Mouse (Mus musculus): ENCODE results near the gene Gabbr2.

The Gabbr2 gene

DNA sequence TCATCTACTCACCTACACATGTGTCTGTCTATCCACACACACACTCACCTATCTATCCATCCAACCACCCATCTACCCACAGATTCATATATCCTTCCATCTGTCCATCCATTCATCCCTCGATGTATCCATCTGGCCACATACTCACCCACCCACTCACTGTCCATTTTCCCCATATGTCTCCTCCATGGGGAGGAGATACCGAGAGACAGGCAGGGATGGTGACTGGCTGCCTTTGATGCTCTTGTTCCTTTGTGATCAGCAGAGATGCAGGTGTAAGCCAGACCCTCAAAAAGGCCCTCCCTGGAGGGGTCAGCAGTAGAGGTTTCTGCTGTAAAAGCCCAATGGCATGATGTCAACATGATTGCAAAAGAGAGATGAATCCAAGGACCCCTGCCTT is 221.0 kb downstream of the Gabbr2 start:
- no peak for DNase-seq (ENCODE audit: low read depth in 2 of 2, low spot score in 2 of 2)

DNA sequence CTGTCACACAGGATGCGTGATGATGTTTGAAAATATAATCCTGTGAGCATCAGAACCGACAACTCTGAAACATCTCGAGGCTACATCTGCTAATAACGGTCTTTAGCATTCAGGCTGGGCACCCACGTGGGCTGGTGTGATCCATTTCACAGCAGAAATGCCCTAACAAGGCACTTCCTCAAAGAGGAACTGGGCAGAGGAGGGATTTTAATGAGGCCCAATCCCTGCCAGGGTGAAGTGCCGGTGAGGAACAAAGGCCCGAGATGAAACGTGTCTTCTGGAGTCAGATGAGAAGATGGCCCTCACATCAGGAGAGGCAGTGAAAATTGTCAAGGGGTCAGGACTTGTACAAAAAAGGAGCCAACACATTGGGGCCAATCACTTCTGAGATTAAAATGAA is 221.6 kb downstream of the Gabbr2 start:
- DNase-seq (ENCODE audit: low read depth in 2 of 2, low spot score in 2 of 2) = no peak

DNA sequence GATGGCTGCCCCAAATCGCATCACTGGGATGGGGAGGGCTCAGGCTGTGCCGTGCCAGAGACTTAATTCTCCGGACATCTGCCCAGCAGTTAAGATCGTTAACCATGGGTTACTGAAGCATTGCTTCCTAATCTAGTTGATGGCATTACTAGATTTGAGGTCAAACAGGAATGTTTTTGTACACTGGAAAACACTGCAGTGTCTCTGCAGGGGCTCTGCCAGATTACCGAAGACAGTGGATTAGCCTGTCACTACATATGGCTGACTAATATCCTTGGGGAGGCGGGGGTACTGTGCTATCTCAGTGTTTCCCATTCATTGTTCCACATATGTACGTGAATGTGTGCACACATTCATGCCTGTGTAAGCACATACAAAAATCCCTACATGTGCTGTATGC is 225.3 kb downstream of the Gabbr2 start:
- DNase-seq (ENCODE audit: low read depth in 2 of 2, low spot score in 2 of 2) = no peak

DNA sequence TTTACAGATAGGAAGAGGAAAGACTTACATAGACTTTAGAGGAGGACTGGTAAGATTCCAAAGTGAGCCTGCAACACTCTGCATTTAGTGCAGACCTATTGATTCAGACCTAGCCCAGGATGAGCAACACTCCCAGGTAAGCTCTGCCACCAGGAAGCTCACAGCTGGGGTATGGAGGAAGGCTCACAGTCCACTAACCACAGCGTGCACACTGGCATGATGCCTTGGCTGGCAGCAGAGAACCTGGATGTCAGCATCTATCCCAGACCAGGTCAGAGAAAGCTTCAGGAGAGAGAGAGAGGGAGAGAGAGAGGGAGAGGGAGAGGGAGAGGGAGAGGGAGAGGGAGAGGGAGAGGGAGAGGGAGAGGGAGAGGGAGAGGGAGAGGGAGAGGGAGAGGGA is 231.8 kb downstream of the Gabbr2 start:
- no peak for DNase-seq (ENCODE audit: low read depth in 2 of 2, low spot score in 2 of 2)

DNA sequence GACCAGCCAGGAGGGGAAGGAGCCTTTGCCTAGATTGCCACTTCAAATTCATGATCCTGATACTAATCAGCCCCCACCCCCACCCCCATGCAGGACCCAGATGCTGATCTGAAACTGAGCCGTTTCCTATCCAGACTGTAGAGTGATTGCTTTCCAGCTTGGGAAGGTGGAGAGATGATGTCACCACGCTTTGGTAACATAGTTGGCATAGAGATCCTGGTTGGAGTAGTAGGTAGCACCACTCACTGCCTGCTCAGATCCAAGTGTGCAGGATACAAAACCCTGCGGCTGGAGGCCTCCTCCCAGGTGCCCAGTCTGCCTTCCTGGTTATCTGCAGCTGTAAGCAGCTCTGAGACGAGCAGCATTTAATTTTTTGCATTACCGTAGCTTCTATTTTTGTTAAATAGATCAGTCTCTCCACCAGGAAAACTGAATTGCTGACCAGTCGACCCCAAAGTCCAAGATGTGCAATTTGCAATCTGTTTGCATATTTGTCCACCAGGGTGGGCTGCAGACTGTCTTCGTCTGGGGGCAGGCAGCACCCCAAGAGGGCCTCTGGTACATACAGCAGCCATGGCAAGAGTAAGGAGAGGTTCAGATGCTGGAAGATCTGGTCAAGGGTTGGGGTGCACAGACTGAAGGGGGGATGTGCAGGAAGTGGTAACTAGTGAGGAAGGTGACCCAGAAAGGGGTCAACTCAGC is 233.2 kb downstream of the Gabbr2 start:
- no peak for DNase-seq (ENCODE audit: low read depth in 2 of 2, low spot score in 2 of 2)

DNA sequence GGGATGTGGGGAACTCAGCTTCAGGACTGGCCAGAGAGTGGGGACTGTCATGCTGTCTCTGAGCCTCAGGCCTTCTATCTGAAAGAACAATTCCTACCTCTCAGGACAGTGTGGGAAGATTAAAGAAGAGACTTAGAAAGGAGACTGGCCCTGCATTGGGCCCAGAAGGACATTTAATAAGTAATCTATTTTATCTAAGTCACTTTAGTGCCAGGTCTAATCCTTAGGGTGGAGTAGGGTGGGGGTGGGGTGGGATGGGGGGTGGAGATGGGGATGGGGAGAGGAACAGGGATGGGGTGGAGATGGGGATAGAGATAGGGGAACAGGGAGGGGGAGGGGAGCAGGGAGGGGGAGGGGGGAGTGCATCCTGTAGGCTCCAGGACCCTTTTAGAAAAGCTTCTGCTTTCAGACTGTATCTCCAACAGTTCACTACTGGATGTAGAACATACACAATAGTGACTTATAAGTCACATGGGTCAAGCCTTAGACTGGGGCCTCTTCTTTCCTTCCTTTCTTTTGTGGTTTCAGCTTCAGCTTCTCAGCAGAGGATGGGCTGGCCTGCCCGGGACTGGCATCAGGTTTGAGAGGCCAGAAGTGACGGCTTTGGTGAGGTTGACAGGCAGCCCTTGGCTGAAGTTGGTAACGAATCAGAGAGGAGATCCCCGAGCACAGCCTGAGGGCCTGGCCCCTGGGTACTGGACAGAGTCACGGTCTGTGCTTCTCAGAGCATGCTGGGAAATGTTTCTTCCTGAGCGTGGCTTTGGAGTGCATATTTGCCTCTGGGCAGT is 237.1 kb downstream of the Gabbr2 start:
- DNase-seq (ENCODE audit: low read depth in 2 of 2, low spot score in 2 of 2) = no peak

DNA sequence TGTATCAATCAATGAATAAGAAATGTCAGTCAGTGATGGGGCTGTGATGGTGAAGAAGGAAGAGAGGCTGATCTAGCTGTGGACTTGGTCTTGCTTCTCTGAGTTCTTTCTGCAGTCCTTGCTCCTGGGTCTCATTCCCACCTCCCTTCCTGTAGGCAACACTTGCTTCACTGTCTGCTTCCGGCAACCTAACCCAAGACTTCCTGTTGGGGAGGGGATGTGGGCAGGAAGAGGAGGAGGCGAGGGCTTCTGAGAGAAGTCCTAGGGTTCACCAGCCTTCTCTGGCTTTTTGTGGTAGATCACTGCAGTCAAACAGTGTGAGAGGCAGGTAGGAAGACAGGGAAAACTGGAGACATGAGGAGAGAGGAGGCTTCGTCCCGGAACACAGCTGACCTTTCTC is 239.4 kb downstream of the Gabbr2 start:
- DNase-seq (ENCODE audit: low read depth in 2 of 2, low spot score in 2 of 2) = no peak

DNA sequence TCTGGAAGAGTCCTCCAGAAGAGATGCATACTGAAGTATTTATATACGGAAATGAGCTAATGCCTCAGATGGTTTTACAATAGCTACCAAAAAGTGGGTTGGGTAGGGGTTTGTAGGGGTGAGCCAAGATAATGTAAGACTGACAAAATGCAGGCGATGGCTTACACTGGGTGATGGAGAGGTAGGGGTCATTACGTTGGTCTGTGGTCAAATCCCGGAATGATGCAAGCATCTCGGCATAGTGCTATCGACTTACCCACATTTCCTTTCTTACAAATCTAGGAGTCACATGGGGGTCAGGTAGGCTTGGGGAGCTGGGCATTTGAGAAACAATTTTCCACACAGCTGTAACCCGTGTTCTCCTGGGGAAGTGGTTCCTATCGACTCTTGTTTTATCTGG is 242.7 kb downstream of the Gabbr2 start:
- no peak for DNase-seq (ENCODE audit: low read depth in 2 of 2, low spot score in 2 of 2)

DNA sequence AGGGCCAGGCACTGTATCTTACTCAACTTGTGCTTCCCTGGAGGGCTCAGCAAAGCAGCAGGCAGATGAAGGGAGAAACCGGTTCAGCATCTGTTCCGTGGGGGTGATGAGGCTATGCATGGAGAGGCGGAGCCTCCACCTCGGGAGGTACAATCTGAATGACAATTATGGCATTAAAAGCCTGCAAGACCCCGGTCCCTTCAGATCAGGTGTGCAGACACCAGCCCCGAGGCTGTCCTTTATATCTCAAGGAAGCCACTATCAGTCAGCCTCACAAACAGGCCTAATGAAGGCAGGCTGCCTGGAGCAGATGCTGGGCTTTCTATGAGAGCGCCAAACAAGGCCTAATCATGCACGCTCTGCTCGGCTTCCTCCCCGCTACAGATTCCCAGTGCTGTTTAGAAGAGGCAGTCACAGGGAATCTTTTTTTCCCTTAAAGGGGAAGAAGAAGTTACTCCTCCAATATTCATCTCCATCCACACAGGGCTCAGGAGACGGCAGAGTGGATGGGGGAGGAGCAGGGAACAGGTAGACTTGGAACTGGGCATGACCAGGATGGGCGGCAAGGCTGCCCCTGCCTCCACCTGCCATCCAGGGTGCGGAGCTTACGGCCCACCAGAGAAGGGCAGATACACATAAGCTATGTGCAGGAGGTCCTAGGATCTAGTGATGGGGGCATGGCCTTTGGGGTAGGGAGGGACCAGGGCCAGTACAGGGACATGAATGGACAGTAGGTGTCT is 244.5 kb downstream of the Gabbr2 start:
- no peak for DNase-seq (ENCODE audit: low read depth in 2 of 2, low spot score in 2 of 2)

DNA sequence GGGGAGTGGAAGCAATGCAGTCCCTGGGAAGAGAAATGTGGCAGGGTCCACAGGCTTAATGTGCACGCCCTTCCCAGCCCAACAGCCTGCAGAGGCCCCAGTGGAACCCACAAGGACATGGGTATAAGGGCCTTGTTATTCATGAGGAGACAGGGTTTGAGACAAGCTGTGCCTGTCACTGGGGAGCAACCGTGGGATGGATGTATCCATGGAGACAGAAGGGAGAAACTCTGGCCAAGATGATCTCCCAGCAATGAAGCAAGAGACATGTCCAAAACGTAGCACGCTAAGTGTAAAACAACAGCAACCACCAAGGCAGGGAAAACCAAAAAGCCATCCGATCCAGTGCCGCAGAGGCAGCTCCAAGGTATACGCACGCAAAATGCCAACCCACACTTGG is 246.1 kb downstream of the Gabbr2 start:
- no peak for DNase-seq (ENCODE audit: low read depth in 2 of 2, low spot score in 2 of 2)

DNA sequence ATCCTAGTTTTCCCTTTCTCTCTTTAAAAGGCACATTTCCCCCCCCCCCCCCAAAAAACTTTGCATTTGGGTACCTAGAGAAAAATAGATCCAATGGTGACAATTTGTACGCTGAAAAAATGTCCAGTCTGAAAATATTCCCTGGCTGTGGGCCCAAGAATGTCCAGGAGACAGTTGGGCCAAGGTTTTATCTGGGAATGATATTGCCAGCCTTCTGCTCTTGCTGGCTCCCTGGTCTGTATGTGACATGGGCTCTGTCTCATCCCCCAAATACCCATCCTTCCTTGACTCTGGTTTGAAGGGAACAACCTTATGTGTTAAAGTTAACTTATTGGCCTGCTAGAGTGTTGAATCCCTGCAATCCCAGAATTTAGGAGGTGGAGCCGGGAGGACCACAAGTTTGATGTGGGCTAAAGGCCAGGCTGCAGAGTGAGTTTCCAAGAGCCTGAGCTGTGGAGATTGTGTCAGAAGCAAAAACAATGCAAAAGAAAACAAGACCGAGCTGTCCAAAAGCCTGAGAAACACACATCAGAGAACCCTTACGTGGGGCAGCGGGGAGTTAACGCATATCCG is 247.0 kb downstream of the Gabbr2 start:
- DNase-seq (ENCODE audit: low read depth in 2 of 2, low spot score in 2 of 2) = no peak

DNA sequence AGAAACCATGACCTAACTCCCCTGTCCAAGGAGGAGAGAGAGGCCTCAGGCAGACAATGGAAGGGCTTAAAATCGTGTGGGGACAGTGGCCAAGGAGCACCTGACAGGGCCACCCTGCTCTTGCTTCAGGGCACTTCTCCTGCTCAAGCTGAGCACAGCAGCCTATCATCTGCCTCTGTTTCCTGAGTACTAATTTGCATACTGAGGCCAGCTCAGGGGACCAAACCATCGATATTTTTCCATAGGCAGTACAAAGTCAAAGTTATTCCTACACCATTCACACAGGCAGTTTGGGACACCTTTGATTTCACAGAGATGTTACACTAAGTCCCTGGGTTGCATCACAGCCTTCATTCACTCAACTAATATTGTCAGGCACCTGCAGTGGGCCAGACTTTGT is 249.1 kb downstream of the Gabbr2 start:
- DNase-seq (ENCODE audit: low read depth in 2 of 2, low spot score in 2 of 2) = no peak

DNA sequence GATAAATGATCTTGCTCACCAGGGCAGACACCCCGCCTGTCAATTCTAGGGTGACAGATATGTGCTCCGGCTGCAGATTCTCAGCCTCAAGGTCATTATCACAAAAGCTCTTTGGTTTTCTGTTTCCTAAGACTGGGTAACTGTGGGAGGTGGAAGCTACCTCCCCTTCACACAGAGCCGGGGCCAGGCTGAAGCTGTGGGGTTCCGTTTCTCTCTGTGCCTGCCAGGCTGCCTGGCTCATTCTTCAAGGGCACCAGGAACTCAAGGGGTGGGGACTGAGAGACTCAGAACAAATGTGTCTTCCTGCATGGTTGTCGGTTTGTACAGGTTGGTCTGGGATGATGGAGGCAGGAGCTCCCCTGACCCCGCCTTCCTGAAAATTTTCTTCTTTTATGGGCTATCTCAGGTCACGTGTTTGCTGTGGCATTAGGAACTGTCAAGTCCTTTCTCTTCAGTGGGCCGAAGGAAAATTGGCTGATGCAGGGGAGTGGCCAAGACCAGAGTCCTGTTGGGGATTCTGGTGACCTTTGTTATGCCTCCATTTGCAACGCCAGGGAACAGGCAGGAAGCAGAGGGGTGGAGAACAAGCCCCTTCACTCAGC is 254.7 kb downstream of the Gabbr2 start:
- no peak for DNase-seq (ENCODE audit: low read depth in 2 of 2, low spot score in 2 of 2)

DNA sequence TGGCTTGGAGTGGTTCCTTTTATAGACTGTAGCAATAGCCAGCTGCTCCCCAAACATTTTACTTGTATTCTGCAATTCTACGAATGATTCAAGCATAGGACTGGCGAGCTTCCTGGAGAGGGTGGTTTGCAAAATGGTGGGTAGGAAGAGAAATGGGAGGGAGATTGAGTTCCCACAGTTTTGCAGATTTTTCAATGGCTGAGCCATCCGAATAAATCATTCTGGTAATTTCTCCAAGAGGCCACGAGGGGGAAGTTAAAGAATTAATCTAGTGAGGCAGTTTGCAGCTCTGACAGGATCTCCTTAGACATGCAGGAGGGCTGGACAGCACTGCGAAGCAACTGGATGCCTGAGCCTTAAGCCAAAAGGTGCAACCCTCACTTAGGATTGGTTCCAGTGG is 256.8 kb downstream of the Gabbr2 start:
- no peak for DNase-seq (ENCODE audit: low read depth in 2 of 2, low spot score in 2 of 2)

DNA sequence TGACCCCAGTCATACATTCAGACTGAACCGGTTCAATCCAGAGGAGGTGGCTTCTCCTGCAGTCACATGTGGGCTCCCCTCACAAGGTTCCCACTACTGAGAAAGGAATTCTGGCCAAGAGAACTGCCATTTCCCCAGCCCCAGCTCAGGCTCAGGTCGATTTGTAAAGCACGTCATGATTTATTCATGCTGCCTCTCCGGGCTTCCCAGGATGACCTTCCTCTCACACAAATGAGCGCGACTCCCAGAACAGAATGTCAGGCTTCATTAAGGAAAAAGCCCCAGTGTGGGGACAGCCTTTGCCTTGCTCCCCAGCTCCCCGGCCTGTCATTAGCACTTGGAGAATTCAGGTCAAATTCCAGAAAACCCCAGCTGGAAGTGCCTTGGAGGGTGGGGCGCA is 260.1 kb downstream of the Gabbr2 start:
- DNase-seq (ENCODE audit: low read depth in 2 of 2, low spot score in 2 of 2) = no peak

DNA sequence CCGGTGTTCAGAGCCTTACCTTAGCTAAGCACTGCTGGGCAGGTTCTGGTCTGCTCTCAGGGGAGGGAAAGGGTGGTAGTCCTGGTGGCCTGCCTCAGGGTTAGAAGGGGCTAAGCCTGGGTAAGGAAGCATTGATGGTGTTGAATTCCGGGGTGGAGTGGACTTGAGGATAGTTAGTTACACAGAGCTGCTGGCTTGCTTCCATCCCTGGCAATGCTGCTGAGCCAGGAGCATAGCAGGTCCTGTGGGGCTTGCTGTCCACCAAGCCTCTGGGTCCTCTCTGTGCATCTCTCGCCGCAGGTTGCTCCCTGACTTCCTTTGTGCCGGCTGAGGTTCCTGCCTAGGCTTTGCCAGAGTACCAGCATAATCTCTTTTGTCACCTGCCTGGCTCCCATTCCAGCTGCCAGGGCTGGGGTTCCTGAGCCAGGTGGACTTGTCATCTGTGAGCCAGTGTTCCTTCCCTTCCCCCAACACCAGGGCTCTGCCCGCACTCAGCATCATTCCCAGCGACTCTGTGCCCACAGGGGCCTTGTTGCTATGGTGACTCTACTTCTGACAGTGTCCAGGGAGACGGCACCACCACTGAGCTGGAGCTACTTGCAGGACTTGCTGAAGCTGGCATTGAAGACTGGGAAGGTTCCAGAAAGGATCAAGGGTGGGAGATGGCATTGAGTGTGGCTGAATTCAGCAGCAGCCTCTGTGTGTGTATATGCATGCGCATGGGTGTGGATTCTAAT is 262.2 kb downstream of the Gabbr2 start:
- no peak for DNase-seq (ENCODE audit: low read depth in 2 of 2, low spot score in 2 of 2)

DNA sequence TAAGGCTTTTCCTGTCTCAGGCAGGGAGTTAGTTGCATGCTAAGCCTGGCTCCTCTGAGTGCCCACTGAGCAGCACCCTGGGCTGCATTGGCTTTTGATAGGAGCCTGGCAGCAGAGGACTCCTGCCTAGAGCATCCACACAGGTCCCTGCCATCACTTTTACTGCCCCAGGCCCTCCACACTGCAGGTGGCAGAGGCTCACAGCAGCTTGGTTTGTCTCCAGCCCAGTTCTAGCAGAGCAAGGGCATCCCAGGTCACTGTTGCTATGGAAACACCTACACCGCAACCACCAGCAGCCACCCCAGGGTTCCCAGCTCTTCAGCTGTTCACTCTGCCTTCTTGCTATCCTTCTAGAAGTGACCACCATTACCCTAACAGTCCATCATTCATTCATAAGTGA is 263.4 kb downstream of the Gabbr2 start:
- no peak for DNase-seq (ENCODE audit: low read depth in 2 of 2, low spot score in 2 of 2)

DNA sequence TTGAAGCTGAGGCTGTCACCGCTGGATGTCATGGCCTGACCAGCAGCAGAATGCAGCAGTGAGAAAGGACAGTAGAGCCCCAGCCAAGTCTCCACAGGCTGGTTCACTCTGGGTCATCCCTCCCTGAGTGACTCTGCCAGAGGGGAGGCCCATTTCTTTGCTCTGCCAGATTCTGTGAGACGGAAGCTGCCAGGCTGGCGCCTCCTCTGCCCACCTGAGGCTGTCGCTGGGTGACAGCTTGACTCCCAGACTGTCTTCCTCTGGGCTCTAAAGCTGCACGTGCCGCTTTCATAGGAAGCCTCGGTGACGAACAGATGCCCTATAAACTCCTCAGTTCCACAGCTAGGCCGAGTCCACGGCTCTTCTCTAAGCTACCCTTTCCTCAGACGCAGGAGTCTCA is 264.5 kb downstream of the Gabbr2 start:
- no peak for DNase-seq (ENCODE audit: low read depth in 2 of 2, low spot score in 2 of 2)

DNA sequence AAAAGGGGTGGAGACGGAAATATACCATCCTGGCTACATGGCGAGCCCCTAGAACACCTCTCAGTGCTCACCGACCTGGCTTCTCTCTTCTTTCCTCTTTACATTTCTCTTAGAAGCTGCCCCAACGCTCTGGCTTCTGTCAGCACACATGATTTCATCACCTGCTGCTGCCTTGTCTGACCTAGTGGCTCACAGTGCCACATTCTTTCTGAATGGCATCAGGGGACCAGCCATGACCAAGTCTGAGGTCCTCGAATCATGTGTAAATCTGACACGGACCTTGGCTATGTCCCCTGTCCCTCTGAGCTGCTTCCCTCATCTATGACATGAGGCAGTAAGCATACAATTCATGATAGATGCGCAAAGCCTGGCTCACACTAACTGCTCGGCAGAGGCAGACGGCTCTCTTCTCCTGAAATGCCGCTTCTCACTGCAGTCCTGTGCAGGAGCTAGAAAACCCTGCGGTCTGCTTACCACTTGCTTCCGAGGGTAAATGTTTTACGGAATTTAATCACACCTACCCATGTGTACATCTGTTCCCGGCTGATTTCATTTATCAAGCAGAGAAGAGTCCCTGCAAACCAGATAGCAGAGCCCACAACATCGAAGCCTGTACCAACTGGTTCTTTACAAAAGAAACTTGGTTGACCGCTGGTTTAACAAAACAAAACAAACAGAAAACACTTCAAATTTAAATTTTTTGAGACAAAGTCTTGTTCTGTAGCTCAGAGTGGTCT is 270.7 kb downstream of the Gabbr2 start:
- DNase-seq (ENCODE audit: low read depth in 2 of 2, low spot score in 2 of 2) = no peak

DNA sequence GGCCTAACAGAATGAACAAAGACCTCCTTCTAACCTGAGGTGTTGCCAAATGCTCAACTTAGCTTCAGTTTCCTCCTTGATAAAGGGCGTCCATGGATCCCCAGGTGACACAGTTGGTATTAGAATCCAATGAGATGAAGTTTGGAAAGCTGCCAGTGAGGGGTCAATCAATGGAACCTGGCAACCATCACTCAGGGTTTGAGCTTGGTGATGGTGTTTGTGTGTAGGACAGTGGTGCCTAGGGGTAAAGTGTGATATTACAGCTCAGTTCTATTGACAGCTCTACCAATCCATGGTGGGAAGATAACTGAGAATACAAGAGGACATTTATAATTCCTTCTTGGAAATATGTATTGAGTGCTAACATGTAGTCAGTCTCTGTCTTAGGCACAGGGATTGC is 271.6 kb downstream of the Gabbr2 start:
- DNase-seq (ENCODE audit: low read depth in 2 of 2, low spot score in 2 of 2) = no peak
